Mouse (Mus musculus) skeletal muscle tissue, adult 2 months (tissue): ENCODE results near the gene Kcnc4.

Experiments
- DNase-seq: peaks from one replicate; pipeline ENCODE4 v3.0.0-alpha.2; 2012; ENCODE audit warnings: low read depth, low spot score

Gene Kcnc4

GRCm38 (mm10) chr3:107459196-107459772 is at the start of gene Kcnc4:
Kcnc4 (minus strand) TSS chr3:107459552.
- DNase-seq: no peak

- DNase-seq: no peak
These were observed 49.3 kb upstream of the Kcnc4 start for GRCm38 (mm10) chr3:107508696-107509095.

- no peak for DNase-seq
These were observed 48.6 kb upstream of the Kcnc4 start for GRCm38 (mm10) chr3:107507966-107508365.

GRCm38 (mm10) chr3:107506531-107506930 is 47.2 kb upstream of the Kcnc4 start:
- DNase-seq: no peak

GRCm38 (mm10) chr3:107505464-107506367 is 46.4 kb upstream of the Kcnc4 start:
- no peak for DNase-seq

- no peak for DNase-seq
These were observed 45.2 kb upstream of the Kcnc4 start for GRCm38 (mm10) chr3:107504542-107504941.

GRCm38 (mm10) chr3:107503716-107504115 is 44.4 kb upstream of the Kcnc4 start:
- no peak for DNase-seq

- no peak for DNase-seq
These were observed 42.4 kb upstream of the Kcnc4 start for GRCm38 (mm10) chr3:107501702-107502151.

- no peak for DNase-seq
These were observed 40.9 kb upstream of the Kcnc4 start for GRCm38 (mm10) chr3:107500301-107500700.

GRCm38 (mm10) chr3:107496086-107496850 is 36.9 kb upstream of the Kcnc4 start:
- DNase-seq: no peak

- DNase-seq: no peak
These were observed 36.2 kb upstream of the Kcnc4 start for GRCm38 (mm10) chr3:107495524-107495923.

- peak; percentile 14 for DNase-seq
These were observed 32.1 kb upstream of the Kcnc4 start for GRCm38 (mm10) chr3:107491459-107491858.

- DNase-seq: no peak
These were observed 29.3 kb upstream of the Kcnc4 start for GRCm38 (mm10) chr3:107488637-107489036.

- DNase-seq: peak; percentile 54
These were observed 23.9 kb upstream of the Kcnc4 start for GRCm38 (mm10) chr3:107483290-107483689.

GRCm38 (mm10) chr3:107480660-107481059 is 21.3 kb upstream of the Kcnc4 start:
- no peak for DNase-seq

GRCm38 (mm10) chr3:107472198-107472597 is 12.8 kb upstream of the Kcnc4 start:
- DNase-seq: no peak

- DNase-seq: no peak
These were observed 9.7 kb upstream of the Kcnc4 start for GRCm38 (mm10) chr3:107469059-107469458.

GRCm38 (mm10) chr3:107468106-107468505 is 8.8 kb upstream of the Kcnc4 start:
- DNase-seq: no peak

GRCm38 (mm10) chr3:107466577-107466976 is 7.2 kb upstream of the Kcnc4 start:
- no peak for DNase-seq

GRCm38 (mm10) chr3:107462160-107462559 is 2.8 kb upstream of the Kcnc4 start:
- no peak for DNase-seq

GRCm38 (mm10) chr3:107459773-107460431 is 550 bp upstream of the Kcnc4 start:
- DNase-seq: peak; percentile 46
